Mouse (Mus musculus): ENCODE data around the gene Gm5269. TPM values are rescaled to one million over a fixed set of nuclear protein-coding genes. Genes with fewer than 3 reads are reported as not detected.

The Gm5269 gene
- polyA plus RNA-seq, 1 experiment from 2014 or later, result not detected

GRCm38 (mm10) chr1:45845466-45845865, 44.6 kb downstream of the Gm5269 start:
- H3K9me3 ChIP-seq (ENCODE audit: control insufficient read depth, low read length), result no peaks in the 10 kb centered on the region
- H3K9ac ChIP-seq (ENCODE audit: low read length), result no peak overlapping the region
- DNase-seq (ENCODE audit: low spot score, missing footprints) (no peak), ATAC-seq (ENCODE audit: low FRiP score) (no peak)
- no peaks in the 10 kb centered on the region for H3K27me3 ChIP-seq (ENCODE audit: control insufficient read depth, insufficient read depth, low read length)
- H3K27ac ChIP-seq (ENCODE audit: low read depth, low read length), result no peak overlapping the region
- 90% methylated on average over 1 of the region's 1 CpGs for WGBS
- no peaks in the 10 kb centered on the region for H3K36me3 ChIP-seq (ENCODE audit: control insufficient read depth, insufficient read depth, low read length)
- no peaks in the 10 kb centered on the region for H3K4me1 ChIP-seq (ENCODE audit: control insufficient read depth, insufficient read depth, low read length)
- no peak overlapping the region for H3K4me3 ChIP-seq (ENCODE audit: low read depth, low read length)
- no peak overlapping the region for H3K4me2 ChIP-seq

Other genes with a start within 250 kb of the Gm5269 start
- gene Wdr75, start 95.1 kb downstream of the Gm5269 start, polyA plus RNA-seq (2014; fragmentation: Nextera tagmentation; extraction: Ambion mirVana), result 80.8 and 92.4 TPM in 2 replicates
- gene Slc40a1, start 36.2 kb upstream of the Gm5269 start, polyA plus RNA-seq (2014; fragmentation: Nextera tagmentation; extraction: Ambion mirVana), result 23.3 and 29.1 TPM in 2 replicates
- gene Dnah7b, start 176.0 kb upstream of the Gm5269 start, polyA plus RNA-seq (2014; fragmentation: Nextera tagmentation; extraction: Ambion mirVana), result 1.6 and 2.3 TPM in 2 replicates

Measured in midbrain, embryonic 11.5 days (tissue).